Mouse (Mus musculus): ENCODE data around the gene Ppp6r3. TPM values are rescaled to one million over a fixed set of nuclear protein-coding genes. Genes with fewer than 3 reads are reported as not detected.
"Not testable (repeated sequence)": the region's sequence is repeated elsewhere in the genome, so short reads cannot be mapped to it uniquely, and the experiment has no call there.

Gene Ppp6r3
- total and polyA plus RNA-seq, 2 experiments from 2014 or later = 32.3 to 111 TPM

GRCm38 (mm10) chr19:3540254-3540653 is 35.3 kb downstream of the Ppp6r3 start:
- Histone ChIP-seq H3K27ac (ENCODE audit: low read depth, low read length) (no peak overlapping the region), H3K4me2 (ENCODE audit: low read depth, low read length, poor library complexity, severe bottlenecking) (no peak overlapping the region), H3K27me3 (ENCODE audit: insufficient read depth, low read length) (no peaks in the 10 kb centered on the region), H3K9ac (replicated peaks; ENCODE audit: low read length, poor library complexity, severe bottlenecking) (no peak overlapping the region), H3K4me1 (ENCODE audit: insufficient read depth, low read length) (no peaks in the 10 kb centered on the region), H3K9me3 (ENCODE audit: low read length) (no peaks in the 10 kb centered on the region), H3K36me3 (ENCODE audit: insufficient read depth, low read length) (no peaks in the 10 kb centered on the region), H3K4me3 (ENCODE audit: low read depth, low read length) (no peak overlapping the region)
- no peak for TF ChIP-seq CTCF (IDR thresholded peaks at IDR 0.05)
- 93% methylated on average over 2 of the region's 2 CpGs for WGBS
- DNase-seq (ENCODE audit: low spot score) (no peak), ATAC-seq (ENCODE audit: low FRiP score) (no peak)

GRCm38 (mm10) chr19:3539456-3539855 is 36.1 kb downstream of the Ppp6r3 start:
- WGBS = 88% methylated on average over 5 of the region's 5 CpGs
- no peaks in the 10 kb centered on the region for H3K27me3 ChIP-seq (ENCODE audit: insufficient read depth, low read length)

GRCm38 (mm10) chr19:3537658-3538057 is 37.9 kb downstream of the Ppp6r3 start:
- H3K9me3 ChIP-seq (ENCODE audit: low read length) = no peaks in the 10 kb centered on the region
- H3K27me3 ChIP-seq (ENCODE audit: insufficient read depth, low read length) = no peaks in the 10 kb centered on the region
- H3K4me3 ChIP-seq (ENCODE audit: low read depth, low read length) = no peak overlapping the region
- no peak overlapping the region for H3K4me2 ChIP-seq (ENCODE audit: low read depth, low read length, poor library complexity, severe bottlenecking)
- no peak for TF ChIP-seq CTCF (IDR thresholded peaks at IDR 0.05)
- no peak overlapping the region for H3K9ac ChIP-seq (replicated peaks; ENCODE audit: low read length, poor library complexity, severe bottlenecking)
- ATAC-seq (ENCODE audit: low FRiP score) = no peak
- WGBS = over 99% methylated on average over 6 of the region's 6 CpGs
- H3K27ac ChIP-seq (ENCODE audit: low read depth, low read length) = no peak overlapping the region
- no peaks in the 10 kb centered on the region for H3K36me3 ChIP-seq (ENCODE audit: insufficient read depth, low read length)
- DNase-seq (ENCODE audit: low spot score) = no peak
- no peaks in the 10 kb centered on the region for H3K4me1 ChIP-seq (ENCODE audit: insufficient read depth, low read length)

More at GRCm38 (mm10) chr19:3539456-3539855, 36.1 kb downstream of the Ppp6r3 start:
- no peaks in the 10 kb centered on the region for H3K4me1 ChIP-seq (ENCODE audit: insufficient read depth, low read length)
- no peak overlapping the region for H3K27ac ChIP-seq (ENCODE audit: low read depth, low read length)
- H3K9ac ChIP-seq (replicated peaks; ENCODE audit: low read length, poor library complexity, severe bottlenecking) = no peak overlapping the region
- TF ChIP-seq CTCF (IDR thresholded peaks at IDR 0.05) = no peak
- DNase-seq (ENCODE audit: low spot score) = no peak
- H3K36me3 ChIP-seq (ENCODE audit: insufficient read depth, low read length) = no peaks in the 10 kb centered on the region
- ATAC-seq (ENCODE audit: low FRiP score) = no peak
- H3K9me3 ChIP-seq (ENCODE audit: low read length) = no peaks in the 10 kb centered on the region
- H3K4me2 ChIP-seq (ENCODE audit: low read depth, low read length, poor library complexity, severe bottlenecking) = no peak overlapping the region
- no peak overlapping the region for H3K4me3 ChIP-seq (ENCODE audit: low read depth, low read length)

- DNase-seq (ENCODE audit: low spot score) (no peak), ATAC-seq (ENCODE audit: low FRiP score) (no peak)
- Histone ChIP-seq H3K27me3 (ENCODE audit: insufficient read depth, low read length) (no peaks in the 10 kb centered on the region), H3K9ac (replicated peaks; ENCODE audit: low read length, poor library complexity, severe bottlenecking) (no peak overlapping the region), H3K9me3 (ENCODE audit: low read length) (no peaks in the 10 kb centered on the region), H3K4me3 (ENCODE audit: low read depth, low read length) (no peak overlapping the region), H3K36me3 (ENCODE audit: insufficient read depth, low read length) (no peaks in the 10 kb centered on the region), H3K4me2 (ENCODE audit: low read depth, low read length, poor library complexity, severe bottlenecking) (no peak overlapping the region), H3K4me1 (ENCODE audit: insufficient read depth, low read length) (no peaks in the 10 kb centered on the region), H3K27ac (ENCODE audit: low read depth, low read length) (no peak overlapping the region)
- TF ChIP-seq CTCF (IDR thresholded peaks at IDR 0.05) = no peak
- 91% methylated on average over 3 of the region's 3 CpGs for WGBS
These were observed 40.6 kb downstream of the Ppp6r3 start for GRCm38 (mm10) chr19:3534945-3535344.

- H3K9me3 ChIP-seq (ENCODE audit: low read length); H3K27ac ChIP-seq (ENCODE audit: low read depth, low read length); H3K9ac ChIP-seq (replicated peaks; ENCODE audit: low read length, poor library complexity, severe bottlenecking); H3K4me3 ChIP-seq (ENCODE audit: low read depth, low read length); ATAC-seq (ENCODE audit: low FRiP score); H3K36me3 ChIP-seq (ENCODE audit: insufficient read depth, low read length); DNase-seq (ENCODE audit: low spot score); H3K4me2 ChIP-seq (ENCODE audit: low read depth, low read length, poor library complexity, severe bottlenecking); H3K27me3 ChIP-seq (ENCODE audit: insufficient read depth, low read length); H3K4me1 ChIP-seq (ENCODE audit: insufficient read depth, low read length): not testable (repeated sequence)
- 94% methylated on average over 12 of the region's 12 CpGs for WGBS
These were observed 42.1 kb downstream of the Ppp6r3 start for GRCm38 (mm10) chr19:3533266-3533966.

- no peak for ATAC-seq (ENCODE audit: low FRiP score)
- no peak overlapping the region for H3K4me3 ChIP-seq (ENCODE audit: low read depth, low read length)
- no peak overlapping the region for H3K4me2 ChIP-seq (ENCODE audit: low read depth, low read length, poor library complexity, severe bottlenecking)
- no peaks in the 10 kb centered on the region for H3K4me1 ChIP-seq (ENCODE audit: insufficient read depth, low read length)
- WGBS = 95% methylated on average over 14 of the region's 14 CpGs
- no peak for TF ChIP-seq CTCF (IDR thresholded peaks at IDR 0.05)
- H3K9me3 ChIP-seq (ENCODE audit: low read length) = no peaks in the 10 kb centered on the region
- H3K9ac ChIP-seq (replicated peaks; ENCODE audit: low read length, poor library complexity, severe bottlenecking) = no peak overlapping the region
- DNase-seq (ENCODE audit: low spot score) = no peak
- H3K36me3 ChIP-seq (ENCODE audit: insufficient read depth, low read length) = no peaks in the 10 kb centered on the region
- H3K27ac ChIP-seq (ENCODE audit: low read depth, low read length) = no peak overlapping the region
- H3K27me3 ChIP-seq (ENCODE audit: insufficient read depth, low read length) = no peaks in the 10 kb centered on the region
These were observed 42.8 kb downstream of the Ppp6r3 start for GRCm38 (mm10) chr19:3532717-3533260.

Measured in midbrain, postnatal 0 days (tissue).